Mouse (Mus musculus) cerebellum, adult (tissue): Measurements from ENCODE around the gene Tmpo.

Experiments
- ATAC-seq: cut with Nextera tagmentation; 2 replicates; pipeline ENCODE4 v1.9.2; 2017; ENCODE audit warnings: mild to moderate bottlenecking, moderate library complexity, mixed read lengths; ENCODE audit not compliant: insufficient number of reproducible peaks, low FRiP score, low TSS enrichment

Gene Tmpo

DNA sequence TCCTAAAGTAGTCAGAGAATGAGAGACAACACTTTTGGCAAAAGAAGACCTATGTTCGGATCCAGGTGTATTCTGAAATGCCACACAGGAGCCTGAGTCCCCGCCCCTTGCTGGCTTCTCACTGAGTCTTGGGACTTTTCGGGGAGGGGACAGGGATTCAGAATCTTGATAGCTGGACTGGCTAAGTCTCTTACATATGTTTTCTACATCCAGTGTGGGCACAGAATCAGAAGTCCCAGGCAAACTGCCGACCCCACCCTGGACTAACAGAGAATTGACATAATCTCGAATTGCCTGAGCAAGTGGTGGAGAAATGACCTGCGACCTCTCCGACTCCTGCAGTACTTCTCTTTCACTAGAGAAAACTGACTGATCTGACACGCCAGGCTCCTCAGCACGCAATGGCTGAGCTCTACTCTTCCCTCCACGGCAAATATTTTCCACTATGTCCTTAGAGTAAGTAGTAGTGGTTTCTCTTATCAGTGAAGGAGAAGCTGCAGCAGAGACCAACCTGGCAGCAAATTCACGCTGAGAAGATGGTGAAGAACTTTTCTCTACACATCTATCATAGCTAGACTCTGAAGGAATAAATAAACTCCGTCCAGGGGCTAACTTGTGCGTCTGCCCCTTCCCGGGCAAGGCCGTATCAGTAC, 18.5 kb downstream of the Tmpo start:
- ATAC-seq: no peak

- no peak for ATAC-seq
These were observed 19.0 kb downstream of the Tmpo start for GRCm38 (mm10) chr10:91162077-91162476.

GRCm38 (mm10) chr10:91161006-91161405, 20.1 kb downstream of the Tmpo start:
- ATAC-seq: no peak

DNA sequence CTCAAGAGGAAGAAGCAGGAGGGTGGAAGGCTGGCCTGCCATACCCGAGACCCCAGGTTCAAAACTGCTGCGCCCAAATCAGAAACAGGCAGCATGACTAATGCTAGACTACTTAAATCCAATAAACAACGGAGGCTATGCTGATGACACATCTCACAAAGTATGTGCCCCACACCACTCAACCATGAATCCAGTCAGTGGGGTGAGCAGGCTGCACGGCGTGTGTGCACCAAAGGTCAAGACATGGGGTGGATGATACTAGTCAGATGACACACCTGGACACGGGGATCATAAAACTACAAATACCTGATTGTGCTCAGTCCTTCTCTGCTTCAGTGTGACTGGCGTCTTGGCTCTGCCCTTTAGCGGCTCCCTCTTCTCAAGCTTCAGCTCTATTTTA, 22.7 kb downstream of the Tmpo start:
- ATAC-seq: no peak

DNA sequence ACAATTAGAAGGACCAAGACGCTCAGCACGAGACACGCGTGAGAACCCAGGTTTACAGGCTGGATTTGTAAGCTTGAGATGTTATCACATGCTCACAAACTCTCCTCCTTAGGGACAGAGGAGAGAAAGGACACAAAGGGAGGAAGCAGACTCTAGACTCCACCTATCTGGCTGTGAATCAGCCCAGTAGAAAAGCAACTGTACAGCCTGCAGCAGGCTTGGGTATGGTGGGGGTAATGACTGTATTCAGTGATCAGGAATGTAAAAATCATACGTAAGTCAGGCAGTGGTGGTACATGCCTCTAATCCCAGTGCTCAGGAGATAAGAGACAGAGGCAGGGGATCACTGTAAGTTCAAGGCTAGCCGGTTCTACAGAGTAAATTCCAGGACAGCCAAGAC, 24.8 kb downstream of the Tmpo start:
- no peak for ATAC-seq

- no peak for ATAC-seq
These were observed 27.1 kb downstream of the Tmpo start for GRCm38 (mm10) chr10:91153894-91154503.

- no peak for ATAC-seq
These were observed 35.7 kb downstream of the Tmpo start for GRCm38 (mm10) chr10:91145413-91145812.

DNA sequence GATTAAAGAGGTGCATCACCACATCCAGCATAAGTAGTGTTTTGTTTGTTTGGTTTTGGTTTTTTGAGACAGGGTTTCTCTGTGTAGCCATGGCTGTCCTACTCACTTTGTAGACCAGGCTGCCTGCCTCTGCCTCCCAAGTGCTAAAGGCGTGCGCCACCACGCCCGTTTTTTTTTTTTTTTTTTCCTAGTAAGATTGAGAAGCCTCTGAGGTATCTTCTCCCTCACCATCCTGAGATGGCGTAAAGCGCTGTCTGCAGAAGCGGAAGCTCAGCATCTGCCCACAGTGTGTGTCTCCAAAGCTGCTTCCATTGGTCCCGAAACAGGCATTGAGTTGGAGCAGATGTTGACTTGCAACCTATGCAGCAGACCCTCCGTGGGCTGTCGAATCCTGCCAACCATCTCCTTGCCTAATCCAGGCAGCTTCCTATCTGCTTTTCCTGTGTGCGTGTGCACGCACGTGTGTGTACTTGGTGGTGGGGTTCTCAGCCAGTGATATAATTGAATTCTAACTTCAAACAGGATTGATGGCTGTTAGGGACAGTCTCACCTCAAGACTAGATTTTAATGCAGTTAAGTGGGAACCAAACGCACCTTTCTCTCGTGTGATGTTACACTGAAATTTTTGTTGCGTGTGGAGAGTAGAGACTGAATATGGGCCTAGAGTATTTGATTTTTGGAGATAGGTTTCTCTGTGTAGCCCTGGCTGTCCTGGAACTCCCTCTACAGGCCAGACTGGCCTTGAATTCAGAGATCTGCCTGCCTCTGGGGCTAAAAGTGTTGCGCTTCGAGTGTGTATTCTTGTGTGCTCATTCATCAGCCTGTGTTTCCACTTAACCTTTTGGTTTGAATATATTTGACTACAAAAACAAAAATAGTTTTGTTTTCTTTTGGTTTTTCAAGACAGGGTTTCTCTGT, 37.5 kb downstream of the Tmpo start:
- ATAC-seq: no peak

DNA sequence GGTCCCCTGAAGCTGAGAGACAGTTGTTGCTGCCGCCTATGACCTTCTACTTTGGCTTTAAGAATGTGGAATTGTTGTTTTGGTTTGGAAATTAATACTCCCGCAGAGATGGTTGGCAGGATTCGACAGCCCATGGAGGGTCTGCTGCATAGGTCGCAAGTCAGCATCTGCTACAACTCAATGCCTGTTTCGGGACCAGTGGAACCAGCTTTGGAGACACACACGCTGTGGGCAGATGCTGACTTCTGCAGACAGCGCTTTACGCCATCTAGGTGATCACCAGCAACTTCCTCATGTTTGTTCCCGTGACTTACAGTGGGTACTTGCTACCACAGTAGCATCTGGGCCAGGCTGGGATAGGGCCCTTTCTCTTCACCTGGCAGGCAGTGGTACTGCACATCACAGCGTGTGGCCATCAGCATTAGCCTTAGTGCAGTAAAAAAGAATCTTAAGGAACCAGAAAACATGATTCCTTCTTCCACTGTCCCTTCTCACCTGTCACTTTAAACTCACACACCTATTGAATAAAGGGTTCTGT, 38.4 kb downstream of the Tmpo start:
- ATAC-seq: no peak

- peak; percentile 58; the same call in 1 of the 2 replicates for ATAC-seq
These were observed 39.6 kb downstream of the Tmpo start for GRCm38 (mm10) chr10:91141564-91141963.

- ATAC-seq: no peak
These were observed 41.9 kb downstream of the Tmpo start for GRCm38 (mm10) chr10:91139148-91139766.

DNA sequence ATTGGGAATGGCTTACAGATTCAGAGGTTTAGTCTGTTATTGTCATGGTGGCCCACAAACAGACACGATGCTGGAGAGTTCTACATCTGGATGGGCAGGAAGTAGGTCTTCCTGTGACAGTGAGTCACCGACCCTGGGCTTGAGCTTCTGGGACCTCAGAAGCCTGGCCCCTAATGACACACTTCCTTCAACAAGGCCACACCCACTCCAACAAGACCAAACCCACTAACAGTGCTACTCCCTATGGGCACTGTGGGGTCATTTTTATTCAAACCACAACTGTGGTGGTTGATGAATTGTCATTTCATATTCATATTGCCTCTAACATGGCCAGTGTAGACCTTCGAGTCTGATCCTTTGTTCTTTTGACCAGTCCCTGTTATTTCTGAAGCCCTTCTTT, 42.8 kb downstream of the Tmpo start:
- no peak for ATAC-seq

DNA sequence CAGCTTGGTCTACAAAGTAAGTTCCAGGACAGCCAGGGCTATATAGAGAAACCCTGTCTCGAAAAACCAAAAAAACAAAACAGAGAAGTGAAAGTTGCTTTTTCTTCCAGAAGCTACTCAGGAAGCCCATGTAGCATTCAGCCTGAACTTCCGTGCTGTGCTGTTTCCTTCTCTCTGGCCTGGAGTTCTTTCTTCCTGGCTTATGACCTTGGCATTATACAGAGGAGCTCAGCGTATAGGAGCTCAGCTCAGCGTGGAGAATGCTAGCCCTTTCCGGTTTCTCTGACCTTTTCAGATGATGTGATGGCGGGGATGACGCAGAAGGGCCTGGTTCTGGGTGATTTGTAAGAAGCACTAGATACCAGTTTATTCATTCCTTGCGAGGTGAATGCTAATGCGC, 43.7 kb downstream of the Tmpo start:
- no peak for ATAC-seq

- no peak for ATAC-seq
These were observed 45.7 kb downstream of the Tmpo start for GRCm38 (mm10) chr10:91135302-91135972.

DNA sequence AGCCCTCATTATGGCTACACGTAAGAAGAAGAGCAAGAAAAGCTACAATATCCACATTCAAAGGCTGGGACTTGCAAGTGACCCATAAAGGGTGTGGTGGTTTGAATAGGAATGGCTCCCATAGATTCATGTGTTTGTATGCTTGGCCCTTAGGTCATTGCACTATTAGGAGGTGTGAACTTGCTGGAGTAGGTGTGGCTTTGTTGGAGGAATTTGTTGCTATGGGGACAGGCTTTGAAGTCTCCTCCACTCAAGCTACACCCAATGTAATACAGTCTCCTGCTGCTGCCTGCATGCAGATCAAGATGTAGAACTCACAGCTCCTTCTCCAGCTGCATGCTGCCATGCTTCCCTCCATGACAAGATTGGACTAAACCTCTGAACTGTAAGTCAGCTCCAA, 49.5 kb downstream of the Tmpo start:
- ATAC-seq: no peak

DNA sequence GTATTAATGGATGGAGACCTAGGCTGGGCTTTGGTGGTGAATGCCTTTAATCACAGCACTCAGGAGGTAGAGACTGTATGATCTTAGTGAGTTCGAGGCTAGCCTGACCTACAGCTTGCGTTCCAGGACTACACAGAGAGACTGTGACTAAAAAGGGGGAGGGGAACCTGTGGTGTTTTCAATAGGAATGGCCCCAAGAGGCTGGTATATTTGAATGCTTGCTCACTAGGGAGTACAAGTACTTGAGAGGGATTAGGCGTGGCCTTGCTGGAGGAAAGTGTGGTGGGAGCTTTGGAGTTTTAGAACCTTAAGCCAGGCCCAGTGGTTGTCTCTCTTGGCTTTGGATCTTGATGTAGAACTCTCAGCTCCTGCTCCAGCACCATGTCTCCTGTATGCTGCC, 50.3 kb downstream of the Tmpo start:
- ATAC-seq: no peak

GRCm38 (mm10) chr10:91128551-91129160, 52.5 kb downstream of the Tmpo start:
- no peak for ATAC-seq

DNA sequence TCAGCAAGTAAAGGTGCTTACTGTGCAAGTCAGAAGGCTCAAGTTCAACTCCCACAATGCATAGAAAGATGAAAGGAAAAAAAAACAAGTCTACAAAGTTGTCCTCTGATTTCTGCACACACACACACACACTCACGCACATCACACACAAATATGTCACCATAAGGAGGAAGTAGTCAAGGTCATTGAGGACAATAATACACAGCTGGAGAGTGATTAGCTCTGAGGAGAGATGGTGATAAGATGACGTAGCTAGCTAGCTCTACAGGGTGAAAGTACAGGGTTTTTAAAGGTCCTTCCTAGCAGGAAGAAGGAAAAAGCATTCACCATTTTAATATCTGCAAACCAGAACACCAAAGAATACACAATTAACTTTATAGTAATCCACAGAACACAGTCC, 53.7 kb downstream of the Tmpo start:
- ATAC-seq: no peak

GRCm38 (mm10) chr10:91126618-91127355, 54.3 kb downstream of the Tmpo start:
- no peak for ATAC-seq
